Mouse (Mus musculus): ENCODE results near the gene Rps12-ps3. TPM values are rescaled to one million over a fixed set of nuclear protein-coding genes. Genes with fewer than 3 reads are reported as not detected.

Gene Rps12-ps3
- total RNA-seq, 2 experiments from 2014 or later, result 264 to 277 TPM

DNA sequence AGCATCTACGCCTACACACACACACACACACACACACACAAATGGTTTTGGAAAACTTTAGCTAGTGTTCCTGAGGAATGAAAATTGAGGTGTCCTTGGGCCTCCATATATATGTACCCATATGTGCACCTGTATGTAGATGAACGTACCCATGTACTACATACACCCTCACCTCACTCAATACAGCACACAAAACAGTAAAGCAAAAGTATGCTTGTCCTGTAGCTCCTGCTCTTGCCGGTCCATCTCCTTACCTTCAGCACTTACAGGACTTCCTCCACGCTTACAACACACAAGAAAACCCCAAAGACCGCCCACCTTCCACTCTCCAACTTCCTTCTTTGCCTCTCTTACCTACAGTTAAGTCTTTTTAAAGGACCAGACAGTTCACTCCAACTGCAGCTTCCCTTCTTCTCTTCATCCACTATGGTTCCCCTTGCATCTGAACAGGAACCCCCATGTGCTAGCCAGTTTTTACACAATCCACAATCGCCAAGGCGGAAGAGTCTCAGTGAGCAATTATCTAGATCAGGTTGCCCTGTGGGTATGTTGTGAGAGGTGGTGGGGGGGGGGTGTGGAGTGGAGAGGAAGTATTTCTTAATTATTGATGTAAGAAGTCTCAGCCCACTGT is 28.3 kb downstream of the Rps12-ps3 start:
- DNase-seq, result no peak
- intact Hi-C loops (cut with DNase I), result no loop called here

DNA sequence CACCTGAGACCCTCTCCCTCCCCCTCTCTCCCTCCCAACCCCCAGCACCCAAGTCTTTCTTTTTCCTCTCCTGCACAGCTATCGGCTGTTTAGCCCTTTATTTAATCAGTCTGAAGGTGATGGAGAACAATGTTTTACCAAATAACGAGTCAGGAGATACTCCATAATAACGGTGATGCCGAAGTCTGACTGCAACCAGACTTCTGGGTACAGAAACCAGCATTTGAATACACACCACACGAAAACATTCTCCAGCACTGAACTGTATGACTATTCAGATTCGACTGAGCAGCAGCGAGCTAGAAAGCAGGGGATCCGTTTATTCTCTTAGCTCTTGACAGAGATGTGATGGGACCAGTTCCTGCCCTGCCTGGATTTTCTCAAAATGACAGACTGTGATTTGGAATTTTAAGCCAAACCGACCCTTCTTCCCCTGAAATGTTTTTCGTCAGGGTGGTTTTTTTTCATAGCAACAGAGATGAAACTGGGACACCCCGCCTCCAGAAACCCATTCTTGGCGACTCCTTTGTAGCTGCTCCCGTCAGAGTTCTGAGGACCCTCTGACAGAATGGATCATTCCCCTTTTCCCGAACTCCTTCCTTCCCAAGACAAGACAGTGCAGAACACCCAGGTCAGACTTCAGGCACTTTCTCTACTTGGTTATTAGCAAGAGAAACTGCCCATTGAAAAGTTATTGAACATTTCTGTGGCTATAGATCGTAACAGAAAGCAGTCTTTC is 29.2 kb downstream of the Rps12-ps3 start:
- DNase-seq, result no peak
- intact Hi-C loops (cut with DNase I), result no loop called here

DNA sequence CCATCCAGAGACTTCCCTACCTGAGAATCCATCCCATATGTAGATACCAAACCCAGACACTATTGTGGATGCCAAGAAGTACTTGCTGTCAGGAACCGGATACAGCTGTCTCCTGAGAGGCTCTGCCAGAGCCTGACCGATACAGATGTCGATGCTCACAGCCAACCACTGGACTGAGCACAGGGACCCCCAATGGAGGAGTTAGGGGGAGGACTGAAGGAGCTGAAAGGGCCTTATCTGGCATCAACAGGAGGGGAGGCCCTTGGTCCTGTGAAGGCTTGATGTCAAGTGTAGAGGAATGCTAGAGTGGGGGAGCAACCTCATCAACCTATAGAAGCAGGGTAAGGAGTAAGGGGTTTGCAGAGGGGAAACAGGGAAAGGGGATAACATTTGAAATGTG is 30.7 kb downstream of the Rps12-ps3 start:
- intact Hi-C loops (cut with DNase I), result no loop called here
- DNase-seq, result no peak

DNA sequence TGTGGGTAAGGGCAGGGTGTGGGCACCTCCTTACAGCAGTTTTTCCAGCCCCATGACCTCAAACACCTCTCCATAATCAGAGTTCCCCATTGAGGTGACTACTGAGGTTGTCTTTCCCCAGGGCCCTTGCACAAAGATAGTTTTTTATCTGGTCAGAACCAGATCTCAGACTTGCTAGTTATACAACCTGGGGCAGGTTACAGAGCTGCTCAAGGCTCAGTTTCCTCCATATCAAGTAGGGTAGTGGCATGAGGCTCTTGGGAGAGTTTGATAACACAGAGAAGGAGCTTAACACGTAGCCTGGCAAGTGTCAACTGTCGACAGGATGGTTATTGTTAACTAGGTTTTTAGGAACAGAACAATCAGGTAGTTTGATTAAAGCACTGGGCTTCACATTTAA is 32.8 kb downstream of the Rps12-ps3 start:
- intact Hi-C loops (cut with DNase I), result no loop called here

DNA sequence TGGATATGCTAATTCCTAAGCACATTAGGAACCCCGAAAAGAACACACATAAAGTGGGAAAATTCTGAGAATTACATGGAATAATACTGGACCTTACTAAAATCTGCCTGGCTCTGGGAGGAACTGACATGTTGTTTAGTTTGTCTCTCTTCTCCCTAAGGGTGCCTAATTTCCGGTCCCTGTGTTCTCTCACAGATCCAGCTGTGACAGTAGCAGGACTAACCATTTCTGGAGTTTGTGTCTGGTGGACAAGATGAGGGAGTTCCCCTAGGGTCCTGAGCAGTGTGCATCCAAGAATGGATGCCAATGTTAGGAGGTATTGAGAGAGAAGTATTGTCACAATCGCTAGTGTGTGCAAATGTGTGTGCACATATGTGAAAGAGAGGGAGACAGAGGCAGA is 34.3 kb downstream of the Rps12-ps3 start:
- no peak for DNase-seq
- intact Hi-C loops (cut with DNase I), result no loop called here

More for the DNA sequence above, 32.8 kb downstream of the Rps12-ps3 start:
- DNase-seq, result no peak

DNA sequence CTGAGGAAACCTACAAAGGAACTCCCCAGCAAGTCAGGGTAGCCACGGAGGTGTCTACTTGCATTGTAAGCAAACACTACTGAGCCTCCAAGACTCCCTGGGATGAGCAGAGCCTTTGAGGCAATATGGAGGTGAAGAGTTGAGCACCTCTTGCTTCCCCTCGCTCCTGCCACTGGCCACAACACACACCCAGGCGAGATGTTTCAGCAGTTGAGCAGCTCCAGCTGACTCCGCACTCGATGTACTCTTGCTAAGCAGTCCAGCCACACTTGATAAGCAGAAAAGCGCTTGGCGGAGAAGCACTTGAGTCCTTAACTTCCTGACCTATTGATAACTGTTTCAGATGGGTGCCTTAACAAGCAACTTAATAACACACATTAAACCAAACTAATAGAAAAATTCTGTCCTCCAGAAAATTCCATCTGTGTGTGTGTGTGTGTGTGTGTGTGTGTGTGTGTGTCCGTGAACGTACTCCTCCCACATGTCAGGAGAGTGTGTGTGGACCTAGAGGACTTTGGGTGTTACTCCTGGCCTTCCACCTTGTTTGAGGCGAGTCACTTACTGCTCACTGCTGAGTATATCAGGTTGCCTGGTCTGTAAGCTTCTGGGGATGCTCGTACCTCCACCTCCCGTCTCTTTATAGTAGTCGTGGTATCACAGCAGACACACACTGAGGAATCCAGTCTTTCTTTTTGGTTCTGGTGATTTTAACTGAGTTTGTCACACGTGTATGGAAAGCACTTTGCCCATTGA is 34.9 kb downstream of the Rps12-ps3 start:
- no peak for DNase-seq
- intact Hi-C loops (cut with DNase I), result no loop called here

DNA sequence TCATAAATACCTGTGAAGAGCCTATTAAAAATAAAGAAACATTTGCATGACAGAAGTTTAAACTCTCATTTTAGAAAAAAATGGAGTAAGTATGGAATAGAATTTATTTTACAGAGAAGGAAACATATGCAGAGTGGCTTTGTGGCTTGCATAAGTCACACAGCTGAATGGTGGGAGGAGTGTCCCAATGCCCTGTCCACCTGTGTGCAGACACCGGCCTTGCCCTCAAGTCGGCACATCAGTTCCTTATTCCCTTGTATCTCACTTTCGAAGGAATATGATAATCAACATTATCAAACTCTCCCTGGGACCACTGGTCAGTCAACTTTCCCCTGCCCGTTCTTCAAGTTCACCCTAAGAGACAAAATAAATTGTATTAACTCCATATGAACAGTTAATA is 35.8 kb downstream of the Rps12-ps3 start:
- DNase-seq, result no peak
- intact Hi-C loops (cut with DNase I), result no loop called here

DNA sequence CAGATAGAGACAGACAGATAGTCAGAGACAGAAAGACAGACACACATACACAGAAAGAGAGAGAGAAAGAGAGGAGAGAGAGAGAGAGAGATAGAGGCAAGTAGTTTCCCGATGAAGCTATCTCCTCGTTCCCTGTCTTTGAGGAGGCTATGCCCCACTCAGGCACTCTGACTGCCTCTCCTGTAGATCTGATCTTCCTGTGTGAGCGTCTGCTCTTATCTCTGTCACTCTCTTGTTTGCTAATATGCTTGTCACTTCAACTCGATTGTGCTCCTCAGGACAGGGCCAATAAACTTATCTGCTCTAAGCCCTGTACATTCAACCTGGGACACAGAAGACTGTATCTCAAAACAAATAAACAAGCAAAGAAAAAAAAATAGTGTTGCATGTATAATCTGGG is 37.1 kb downstream of the Rps12-ps3 start:
- intact Hi-C loops (cut with DNase I), result no loop called here
- no peak for DNase-seq

DNA sequence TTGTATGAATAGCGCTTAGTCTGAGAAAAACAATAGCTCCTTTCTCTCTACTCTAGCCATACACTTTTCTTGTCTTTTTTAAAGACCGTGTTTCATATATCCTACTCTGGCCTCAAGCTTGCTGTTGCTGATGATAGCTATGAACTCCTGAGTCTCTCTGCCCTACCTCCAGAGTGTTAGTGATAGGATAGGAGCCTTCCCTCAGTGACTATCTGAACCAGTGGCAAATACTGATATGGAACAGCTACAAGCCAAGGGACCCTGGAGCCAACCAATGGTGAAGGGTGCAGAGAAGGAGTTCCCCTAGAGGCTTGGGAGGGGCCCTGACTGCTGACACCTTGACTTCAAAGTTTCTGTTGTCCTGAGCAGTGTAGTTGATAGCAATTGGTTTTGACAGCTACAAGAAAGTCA is 38.4 kb downstream of the Rps12-ps3 start:
- DNase-seq, result no peak
- intact Hi-C loops (cut with DNase I), result no loop called here

DNA sequence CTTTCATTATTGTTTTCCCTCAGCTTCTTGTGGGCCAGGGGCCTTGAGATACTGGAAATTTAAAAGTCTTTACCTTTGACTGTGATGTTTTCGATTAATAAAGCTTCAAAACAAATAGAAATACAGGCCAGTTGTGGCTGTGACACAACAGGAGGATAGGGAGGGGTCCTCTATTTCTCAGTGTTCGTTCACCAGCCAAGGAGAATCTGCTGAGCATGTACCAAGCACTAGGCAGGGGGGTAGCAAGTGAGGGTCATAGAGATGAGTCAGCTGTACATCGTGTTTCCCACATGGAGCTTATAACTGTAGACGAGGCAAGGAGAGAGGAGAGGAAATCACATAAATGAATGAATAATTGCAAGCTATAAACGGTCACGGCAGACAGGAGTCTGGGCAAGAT is 40.6 kb downstream of the Rps12-ps3 start:
- intact Hi-C loops (cut with DNase I), result no loop called here

DNA sequence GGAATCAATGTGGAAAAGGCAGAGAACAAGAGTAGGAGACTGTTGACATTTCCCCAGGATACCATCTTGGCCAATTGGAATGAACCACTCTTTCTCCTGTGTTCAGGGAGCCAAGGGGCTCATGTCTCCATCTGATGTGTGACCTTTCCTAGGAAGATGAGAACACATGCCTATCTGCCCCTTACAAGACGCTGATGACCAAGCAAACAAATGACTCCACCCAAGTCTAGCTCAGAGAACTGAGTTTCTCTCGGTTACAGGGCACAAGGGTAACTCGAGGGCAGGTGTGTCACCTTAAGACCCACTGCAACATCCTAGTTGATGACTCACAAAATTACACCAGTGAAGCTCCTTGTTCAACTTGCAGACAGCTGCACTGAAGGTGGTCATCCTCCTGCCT is 41.6 kb downstream of the Rps12-ps3 start:
- DNase-seq, result no peak
- intact Hi-C loops (cut with DNase I), result no loop called here

More for the DNA sequence above, 40.6 kb downstream of the Rps12-ps3 start:
- DNase-seq, result no peak

DNA sequence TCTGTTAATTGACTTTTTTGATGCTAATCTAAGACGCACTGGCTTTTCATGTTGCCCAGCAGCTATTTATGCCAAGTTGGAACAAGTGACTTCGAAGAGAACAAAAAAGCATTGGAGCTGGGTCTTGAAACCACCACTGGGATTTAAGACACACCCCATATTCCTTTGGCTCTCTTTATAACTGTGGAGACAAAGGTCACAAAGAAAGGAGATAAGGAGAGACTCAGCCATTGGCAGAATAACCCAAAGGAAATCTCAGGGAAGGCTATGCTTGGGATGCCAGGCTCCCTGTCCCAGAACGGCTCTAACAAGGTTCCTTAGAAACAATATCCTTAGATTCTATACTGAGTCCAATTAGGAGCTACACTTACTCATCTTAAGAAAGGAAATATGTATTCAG is 44.6 kb downstream of the Rps12-ps3 start:
- DNase-seq, result no peak
- intact Hi-C loops (cut with DNase I), result no loop called here

DNA sequence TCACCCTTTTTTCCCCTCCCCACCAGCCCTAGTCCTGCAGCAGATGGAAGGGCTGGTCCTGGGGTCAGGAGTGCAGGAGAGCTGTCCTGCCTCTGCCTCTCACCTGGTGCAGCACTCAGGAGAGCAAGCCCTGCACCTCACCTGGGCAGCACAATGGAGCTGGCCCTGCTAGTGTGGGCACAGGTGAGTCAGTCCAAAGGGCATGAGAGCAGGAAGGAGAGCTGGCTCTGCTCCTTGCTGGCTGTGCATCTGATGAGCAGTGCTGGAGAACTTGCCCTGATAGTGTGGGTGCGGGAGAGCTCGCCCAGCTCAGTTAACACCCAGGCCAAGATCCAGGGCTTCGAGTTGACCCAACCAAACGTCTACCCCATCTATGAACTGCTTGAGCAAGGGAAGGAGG is 45.8 kb downstream of the Rps12-ps3 start:
- intact Hi-C loops (cut with DNase I), result no loop called here
- DNase-seq, result no peak

DNA sequence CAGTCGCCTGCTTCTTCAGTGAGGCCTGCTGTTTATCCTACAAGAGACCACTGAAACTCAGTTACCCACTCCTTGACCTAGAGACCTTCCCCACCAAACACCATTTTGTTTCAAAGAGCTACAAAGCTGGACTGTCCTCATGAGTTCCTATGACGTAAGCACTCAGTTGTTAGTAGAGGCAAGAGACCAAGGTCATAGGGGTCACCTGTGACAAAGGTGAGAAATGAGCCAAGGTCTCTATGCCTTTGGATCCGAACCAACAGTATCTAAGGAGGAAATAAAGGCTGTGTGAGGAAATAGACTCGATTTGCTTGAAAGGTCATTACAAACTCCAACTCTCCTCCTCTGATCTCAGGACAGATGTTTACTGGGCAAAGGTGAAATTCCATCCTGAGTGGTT is 48.9 kb downstream of the Rps12-ps3 start:
- intact Hi-C loops (cut with DNase I), result no loop called here
- no peak for DNase-seq

Other genes starting within 250 kb of the Rps12-ps3 start
- gene Shtn1, start 246.2 kb upstream of the Rps12-ps3 start, total RNA-seq (2021), result 1 to 10 TPM; 2.2 to 2.4 TPM
- not detected for gene Vax1, start 152.2 kb upstream of the Rps12-ps3 start, total RNA-seq (2021)
- not detected for gene Kcnk18, start 103.1 kb upstream of the Rps12-ps3 start, total RNA-seq (2021)
- 1 to 10 TPM in 1 of 2 experiments, under 1 TPM in 1; 0.85 to 1.1 TPM for gene Slc18a2, start 61.4 kb upstream of the Rps12-ps3 start, total RNA-seq (2021)
- gene Pdzd8, start 23.5 kb downstream of the Rps12-ps3 start, total RNA-seq (2021), result 10 to 100 TPM; 25.6 to 26.5 TPM
- gene Emx2, start 136.1 kb downstream of the Rps12-ps3 start, total RNA-seq (2021), result not detected